Mouse (Mus musculus) liver, postnatal 0 days (tissue): ENCODE results near the gene AC129217.1.

Experiments
- CTCF ChIP-seq: sonication (generic); IDR thresholded peaks from 2 replicates; pipeline ENCODE4 v1.5.1; 2016; ENCODE audit warnings: antibody characterized with exemption, low read depth
- EP300 ChIP-seq: IDR thresholded peaks from 2 replicates; pipeline ENCODE4 v1.6.1; 2016; ENCODE audit warnings: antibody characterized with exemption, low read depth, mild to moderate bottlenecking

- TF ChIP-seq CTCF: no peak
- no peak for TF ChIP-seq EP300
These were observed 8.6 kb downstream of the AC129217.1 start for GRCm38 (mm10) chr19:8838041-8838730.
